Mouse (Mus musculus) CH12F3 (cell line): ENCODE results near the gene Stat5b.

Source experiments
- in situ Hi-C: fragments of 300-500 bp; cut with MboI; formaldehyde crosslinking; loops from 2 replicates; pipeline ENCODE4 v1.14.3; 2020; ENCODE audit warnings: low sequenced_read_pairs

Stat5b gene

DNA sequence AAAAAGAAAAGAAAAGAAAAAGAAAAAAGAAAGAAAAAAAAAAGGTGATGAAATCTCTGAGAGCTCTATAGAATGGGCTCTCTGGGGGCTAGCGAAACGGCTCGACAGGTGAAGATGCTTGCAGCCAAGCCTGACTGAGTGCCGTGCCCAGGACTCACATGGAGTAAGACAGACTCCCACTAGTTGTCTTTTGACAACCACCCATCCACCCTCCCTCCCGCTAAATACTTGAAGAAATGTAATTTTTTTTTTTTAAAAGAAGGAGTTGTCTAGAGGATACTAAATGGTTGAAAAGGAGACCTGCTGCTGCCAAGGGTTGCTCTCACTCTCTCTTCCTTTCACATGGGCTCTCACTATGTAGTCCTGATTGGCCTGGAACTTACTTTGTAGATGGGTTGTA lies 111.8 kb downstream of the Stat5b start:
- in situ Hi-C loops, result no loop called here

DNA sequence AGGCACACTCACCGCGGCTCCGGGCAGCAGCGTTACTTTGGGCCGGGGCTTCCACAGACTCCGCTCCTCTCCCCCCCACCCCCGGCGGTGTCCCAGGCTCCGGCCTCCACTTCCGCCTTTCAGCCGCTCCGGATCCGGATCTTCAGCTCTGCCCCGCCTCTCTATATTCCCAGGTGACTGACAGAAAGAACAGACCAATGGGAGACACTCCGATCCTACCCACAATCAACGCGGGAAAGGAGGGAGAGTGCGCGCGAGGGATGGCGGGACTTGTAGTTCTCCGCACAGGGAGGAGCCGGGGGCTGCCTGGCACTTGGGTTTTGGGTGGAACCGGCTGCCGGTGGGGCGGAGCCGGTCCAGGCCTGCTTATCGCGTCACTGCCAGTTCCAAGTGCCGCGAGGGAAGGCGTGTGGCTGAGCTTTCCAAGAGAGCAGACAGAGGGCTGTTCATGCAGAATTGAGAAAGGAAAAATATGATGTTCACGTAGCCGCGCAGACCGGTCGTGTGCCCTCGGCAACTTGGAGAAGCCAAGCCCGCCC lies 112.4 kb downstream of the Stat5b start, which contains the start of gene Rab5c:
Gene Rab5c (minus strand): TSS at position 150 of the 539 bp plus-strand sequence.
- in situ Hi-C loops, result no loop called here

DNA sequence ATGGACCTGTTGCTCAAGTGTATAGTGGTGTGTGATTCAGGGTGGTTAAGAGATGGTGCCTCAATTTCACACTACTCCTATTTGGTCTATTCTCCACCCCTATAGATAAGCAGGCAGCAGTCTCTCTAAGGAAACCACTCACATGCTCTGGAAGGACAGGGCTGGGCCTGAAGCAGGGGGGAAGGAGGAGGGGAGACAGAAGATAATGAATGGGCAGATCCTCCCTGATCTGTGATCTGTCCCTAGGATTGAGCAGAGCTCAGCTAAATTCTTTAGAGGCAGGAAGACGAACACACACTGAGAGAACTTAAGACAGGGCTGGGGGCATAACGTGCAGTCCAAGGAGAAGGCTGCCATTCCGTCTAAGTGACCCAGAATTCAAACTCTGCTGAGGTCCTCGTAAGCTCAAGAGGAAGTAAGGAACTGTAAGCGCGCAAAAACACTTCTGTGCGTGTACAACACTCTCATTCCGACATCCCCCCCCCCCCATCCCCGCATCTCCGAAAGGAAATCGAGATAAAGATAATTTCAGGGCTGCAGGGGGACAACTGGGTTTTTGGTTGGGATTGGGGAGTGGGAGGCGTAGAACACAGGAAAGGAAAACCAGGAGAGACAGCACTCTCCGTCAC lies 113.3 kb downstream of the Stat5b start:
- in situ Hi-C loops, result no loop called here

DNA sequence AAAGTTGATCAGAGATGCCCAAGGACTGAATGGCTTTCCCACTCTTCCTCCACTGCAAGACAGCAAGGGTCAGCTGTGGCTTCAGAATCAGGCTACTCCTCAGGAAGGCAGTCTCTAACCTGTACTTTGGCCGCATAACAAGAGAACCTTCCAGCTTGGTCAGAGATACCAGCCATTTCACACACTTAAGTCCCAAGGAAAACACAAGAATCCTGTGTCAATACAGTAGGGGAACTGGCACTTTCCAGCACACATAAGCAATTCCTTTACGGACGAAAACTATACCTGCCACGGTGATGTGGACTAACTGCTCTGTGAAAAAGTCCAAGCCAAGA lies 113.8 kb downstream of the Stat5b start:
- in situ Hi-C loops, result no loop called here

DNA sequence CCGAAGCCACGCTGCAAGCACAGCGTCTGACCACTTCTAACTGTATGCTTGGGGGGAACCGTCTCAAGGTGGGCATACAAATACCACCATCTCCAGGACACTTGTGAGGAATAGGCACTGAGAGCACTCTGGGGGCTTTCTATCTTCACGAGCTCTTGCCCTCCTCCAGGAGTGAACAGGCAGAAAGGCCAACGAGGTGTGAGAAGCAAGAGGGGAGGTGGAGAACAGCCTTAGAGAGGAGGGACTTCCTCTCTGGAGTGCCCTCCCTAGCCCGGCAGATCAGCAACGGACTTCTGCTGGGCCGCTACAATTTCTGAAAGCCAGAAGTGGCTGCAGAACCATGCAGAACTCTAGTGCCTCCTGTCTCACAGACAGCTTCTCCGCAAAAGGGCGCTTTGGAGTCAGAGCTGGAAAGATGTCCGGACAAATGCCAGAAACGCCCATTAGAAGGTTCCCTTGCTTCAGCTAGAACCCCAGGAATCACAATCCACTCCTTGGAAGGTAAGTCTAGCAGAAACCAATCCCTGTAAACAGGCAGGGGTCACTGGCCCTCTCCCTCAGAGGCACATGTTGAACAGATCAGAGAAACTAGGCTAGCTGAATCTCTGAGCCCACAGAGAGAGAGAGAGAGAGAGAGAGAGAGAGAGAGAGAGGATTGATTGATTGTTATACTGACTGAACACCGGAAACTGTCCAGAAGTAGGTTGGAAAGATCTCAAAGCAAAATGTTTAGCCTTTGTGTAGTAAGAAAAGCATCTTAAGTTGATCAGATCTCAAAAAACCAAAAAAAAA lies 114.4 kb downstream of the Stat5b start:
- in situ Hi-C loops, result no loop called here

DNA sequence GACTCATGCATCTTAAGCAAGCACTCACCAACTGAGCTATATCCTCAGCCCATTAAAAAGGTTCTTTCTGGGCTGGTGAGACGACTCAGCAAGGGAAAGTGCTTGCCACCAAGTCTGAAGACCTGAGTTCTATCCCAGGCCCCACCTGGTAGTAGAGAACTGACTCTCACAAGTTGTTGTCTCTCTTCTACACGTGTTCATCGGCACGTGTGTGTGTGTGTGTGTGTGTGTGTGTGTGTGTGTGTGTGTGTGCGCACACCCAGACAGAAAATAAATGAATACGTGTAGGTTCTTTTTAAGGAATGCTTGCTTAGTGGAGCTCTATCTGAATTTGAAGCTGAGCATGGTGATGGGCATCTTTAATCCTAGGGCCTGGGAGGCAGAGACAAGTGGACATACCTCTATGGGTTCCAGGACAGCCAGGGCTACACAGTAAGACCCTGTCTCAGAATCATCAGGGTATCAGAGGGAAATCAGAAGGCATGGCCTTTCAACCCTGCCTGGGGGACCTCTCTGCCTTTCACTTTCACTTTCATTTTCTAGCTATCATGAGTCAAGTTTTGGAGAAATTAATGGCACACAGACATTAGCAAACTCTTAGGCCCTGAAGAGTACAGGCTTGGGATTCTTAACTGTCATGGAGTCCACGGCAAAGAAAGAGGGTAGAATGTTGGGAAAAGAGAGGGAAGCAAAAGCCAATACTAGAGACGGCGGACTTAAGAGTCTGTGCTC lies 115.2 kb downstream of the Stat5b start:
- in situ Hi-C loops, result no loop called here
